Mouse (Mus musculus) heart, postnatal 0 days (tissue): ENCODE measurements around the gene March10. TPM values are rescaled to one million over a fixed set of nuclear protein-coding genes. Genes with fewer than 3 reads are reported as not detected.

Experiments used
- ATAC-seq: fragments of 200-750 bp; cut with Nextera tagmentation; 2 replicates; pipeline ENCODE4 v1.8.0; 2017; ENCODE audit warnings: low read depth, moderate number of reproducible peaks, moderate library complexity; ENCODE audit not compliant: insufficient read depth
- DNase-seq: peaks from one replicate; pipeline ENCODE4 v3.0.0-alpha.2; 2016; ENCODE audit warnings: low spot score
- H3K27ac ChIP-seq: fragments of 300-500 bp; sonication (generic); 2 replicates; pipeline ENCODE4 v1.5.1; 2014; ENCODE audit warnings: low read depth, mild to moderate bottlenecking
- H3K27me3 ChIP-seq: fragments of 300-500 bp; sonication (generic); 2 replicates; pipeline ENCODE4 v1.6.1; 2014; ENCODE audit warnings: low read length, mixed read lengths; ENCODE audit not compliant: control insufficient read depth, insufficient read depth
- H3K36me3 ChIP-seq: fragments of 300-500 bp; sonication (generic); replicated peaks from 2 replicates; pipeline ENCODE4 v1.6.1; 2014; ENCODE audit warnings: low read length, mixed read lengths; ENCODE audit not compliant: control insufficient read depth, insufficient read depth
- H3K4me1 ChIP-seq: fragments of 300-500 bp; sonication (generic); 2 replicates; pipeline ENCODE4 v1.6.1; 2014; ENCODE audit warnings: antibody characterized with exemption; ENCODE audit not compliant: control insufficient read depth, insufficient read depth
- H3K4me2 ChIP-seq: fragments of 300-500 bp; sonication (generic); 2 replicates; pipeline ENCODE4 v1.6.1; 2014; ENCODE audit warnings: low read depth, mild to moderate bottlenecking, low read length, moderate library complexity
- H3K4me3 ChIP-seq: fragments of 300-500 bp; sonication (generic); 2 replicates; pipeline ENCODE4 v1.5.1; 2014; ENCODE audit warnings: low read depth, low read length
- H3K9ac ChIP-seq: fragments of 300-500 bp; sonication (generic); replicated peaks from 2 replicates; pipeline ENCODE4 v1.6.1; 2014; ENCODE audit warnings: low read depth, low read length, mixed read lengths
- H3K9me3 ChIP-seq: fragments of 300-500 bp; sonication (generic); replicated peaks from 2 replicates; pipeline ENCODE4 v1.6.1; 2016; ENCODE audit warnings: low read length; ENCODE audit not compliant: control insufficient read depth
- CTCF ChIP-seq: IDR thresholded peaks from 2 replicates; pipeline ENCODE4 v1.5.1; 2016; ENCODE audit warnings: antibody characterized with exemption, control low read depth, low read depth
- EP300 ChIP-seq: IDR thresholded peaks from 2 replicates; pipeline ENCODE4 v1.6.1; 2016; ENCODE audit warnings: antibody characterized with exemption, low read depth
- WGBS: fragments of 180-500 bp; shearing (Covaris S2); extraction: QIAGEN DNeasy Blood & Tissue Kit; methylation state at CpG from one replicate; pipeline ENCODE4 v1.1.7; 2014; 5-methylcytosine and 5-hydroxymethylcytosine counted together
- polyA plus RNA-seq: library from polyadenylated mRNA; unstranded; fragments of >200 nt; fragmentation: Nextera tagmentation; extraction: Ambion mirVana; gene quantifications from 2 replicates; pipeline ENCODE4 v1.2.1, GENCODE M21; 2015
- total RNA-seq: library from RNA; depleted of rRNA; stranded (reverse); fragments of >200 nt; gene quantifications from 2 replicates; pipeline ENCODE4 v1.2.3, GENCODE M21; 2014; ENCODE audit warnings: low replicate concordance

The March10 gene
- total and polyA plus RNA-seq, 2 experiments from 2014 or later, result not detected

GRCm38 (mm10) chr11:105466756-105467155, 10.2 kb upstream of the March10 start:
- ATAC-seq (no peak), DNase-seq (no peak)
- Histone ChIP-seq H3K36me3 (no peaks in the 10 kb centered on the region), H3K4me2 (no peak overlapping the region), H3K4me1 (peaks cover 10% of the 10 kb centered on the region; the same call in 1 of the 2 replicates), H3K4me3 (no peak overlapping the region), H3K27ac (no peak overlapping the region; the same call in 1 of the 2 replicates), H3K27me3 (no peaks in the 10 kb centered on the region), H3K9me3 (no peaks in the 10 kb centered on the region), H3K9ac (no peak overlapping the region)
- no peak for TF ChIP-seq EP300
- no peak for TF ChIP-seq CTCF
- 69% methylated on average over 4 of the region's 4 CpGs for WGBS

GRCm38 (mm10) chr11:105465488-105465887, 9.0 kb upstream of the March10 start:
- DNase-seq (no peak), ATAC-seq (no peak)
- Histone ChIP-seq H3K9me3 (no peaks in the 10 kb centered on the region), H3K27me3 (no peaks in the 10 kb centered on the region), H3K4me2 (no peak overlapping the region), H3K4me1 (peaks cover 10% of the 10 kb centered on the region; the same call in 1 of the 2 replicates), H3K9ac (no peak overlapping the region), H3K4me3 (no peak overlapping the region), H3K36me3 (no peaks in the 10 kb centered on the region), H3K27ac (no peak overlapping the region)
- 71% methylated on average over 9 of the region's 9 CpGs for whole genome bisulfite sequencing
- no peak for TF ChIP-seq EP300
- TF ChIP-seq CTCF, result no peak

- Histone ChIP-seq H3K27ac (no peak overlapping the region), H3K4me1 (peaks cover 8% of the 10 kb centered on the region; the same call in 1 of the 2 replicates), H3K4me3 (no peak overlapping the region), H3K36me3 (no peaks in the 10 kb centered on the region), H3K9me3 (no peaks in the 10 kb centered on the region), H3K27me3 (no peaks in the 10 kb centered on the region), H3K9ac (no peak overlapping the region), H3K4me2 (no peak overlapping the region)
- TF ChIP-seq EP300, result no peak
- TF ChIP-seq CTCF, result no peak
- DNase-seq (no peak), ATAC-seq (no peak)
- 48% methylated on average over 8 of the region's 8 CpGs for WGBS
Observed at GRCm38 (mm10) chr11:105464430-105464967, 8.0 kb upstream of the March10 start.

DNA sequence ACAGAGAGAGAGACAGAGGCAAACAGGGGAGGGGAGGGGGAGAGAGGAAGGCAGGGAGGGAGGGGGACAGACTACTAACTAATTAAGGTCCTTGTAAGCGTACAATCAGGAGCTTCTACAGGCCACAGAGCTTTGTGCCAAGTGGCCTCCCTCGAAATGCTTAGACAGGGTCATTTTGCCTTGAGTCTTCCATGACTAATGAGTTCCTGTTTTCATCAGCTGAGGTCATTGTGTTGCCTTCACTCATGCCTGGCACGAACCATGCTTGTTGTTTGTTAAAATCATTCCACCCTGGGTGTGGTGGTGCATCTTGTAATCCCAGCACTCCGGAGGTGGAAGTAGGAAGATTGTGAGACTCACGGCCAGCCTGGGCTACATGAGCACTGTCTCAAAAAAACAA, 3.4 kb upstream of the March10 start:
- Histone ChIP-seq H3K27me3 (peaks cover 5% of the 10 kb centered on the region; the same call in 1 of the 2 replicates), H3K36me3 (no peaks in the 10 kb centered on the region), H3K4me3 (no peak overlapping the region), H3K27ac (no peak overlapping the region), H3K4me2 (no peak overlapping the region), H3K9ac (no peak overlapping the region), H3K4me1 (peaks cover 6% of the 10 kb centered on the region; the same call in 1 of the 2 replicates), H3K9me3 (no peaks in the 10 kb centered on the region)
- ATAC-seq (no peak), DNase-seq (no peak)
- TF ChIP-seq EP300 (no peak), CTCF (no peak)
- WGBS, result 51% methylated on average over 5 of the region's 5 CpGs

- H3K4me2 ChIP-seq, result peak overlapping the region; percentile 72
- no peak overlapping the region for H3K4me3 ChIP-seq
- 73% methylated on average over 7 of the region's 7 CpGs for WGBS
- no peaks in the 10 kb centered on the region for H3K9me3 ChIP-seq
- 0 out of 2 replicates have a peak overlapping the region, but pooled peaks have one; percentile 25 for H3K9ac ChIP-seq
- no peak overlapping the region for H3K27ac ChIP-seq
- peaks cover 6% of the 10 kb centered on the region; the same call in 1 of the 2 replicates for H3K4me1 ChIP-seq
- H3K27me3 ChIP-seq, result peaks cover 5% of the 10 kb centered on the region; the same call in 1 of the 2 replicates
- TF ChIP-seq CTCF (no peak), EP300 (no peak)
- ATAC-seq, result no peak
- H3K36me3 ChIP-seq, result no peaks in the 10 kb centered on the region
- no peak for DNase-seq
Observed at GRCm38 (mm10) chr11:105457041-105457440, 506 bp upstream of the March10 start.

GRCm38 (mm10) chr11:105455118-105455517, 1.4 kb downstream of the March10 start:
- no peak overlapping the region for H3K4me2 ChIP-seq
- no peak overlapping the region for H3K9ac ChIP-seq
- no peak overlapping the region for H3K27ac ChIP-seq
- ATAC-seq, result no peak
- no peaks in the 10 kb centered on the region for H3K36me3 ChIP-seq
- peaks cover 6% of the 10 kb centered on the region; the same call in 1 of the 2 replicates for H3K4me1 ChIP-seq
- H3K4me3 ChIP-seq, result no peak overlapping the region
- 94% methylated on average over 5 of the region's 5 CpGs for WGBS
- H3K9me3 ChIP-seq, result no peaks in the 10 kb centered on the region
- DNase-seq, result no peak
- H3K27me3 ChIP-seq, result peaks cover 5% of the 10 kb centered on the region; the same call in 1 of the 2 replicates
- TF ChIP-seq EP300 (no peak), CTCF (no peak)
